Mouse (Mus musculus): ENCODE measurements at regions not wholly inside any gene's neighbourhood (a gene's known extent, or its start where the extent isn't known, plus 50 kb on each side); places are given as distances from the start of the nearest gene placed in this dataset.

DNA sequence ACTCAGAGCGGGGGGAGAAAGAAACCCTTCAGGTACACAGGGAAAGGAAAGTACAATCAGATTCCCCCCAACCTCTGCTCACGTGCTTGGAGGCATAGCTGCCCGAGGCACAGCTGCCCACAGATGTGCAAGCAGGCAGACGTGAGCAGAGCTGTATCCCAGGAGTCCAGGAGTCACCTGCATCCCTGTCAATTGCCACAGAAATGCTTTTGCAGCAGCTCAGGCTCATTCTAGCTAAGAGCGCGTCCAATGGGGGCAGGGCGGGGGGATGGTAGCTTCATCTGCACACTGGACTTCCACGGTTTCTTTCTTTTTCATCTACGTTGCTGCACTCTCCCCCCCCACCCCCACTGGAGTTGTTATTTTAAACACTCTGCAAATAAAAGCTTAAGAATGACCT is 66.0 kb upstream of the Fat4 start:
- no peak for DNase-seq (ENCODE audit: low read depth, low spot score)
- ATAC-seq = no peak
- TF ChIP-seq CTCF (IDR thresholded peaks at IDR 0.05) = no peak
- ChIA-PET CTCF (interaction anchor here (1.3 to 1.9 kb wide), 2 partner anchors 12 to 16 kb away, joined by 3 to 6 read pairs; no protein-coding TSS in a partner anchor), POLR2A (interaction anchor here (1.0 kb wide), 1 partner anchor 8 kb away, joined by 3 read pairs; no protein-coding TSS in a partner anchor)
- in situ Hi-C loops (cut with MboI; ENCODE audit: low pct_unique_long_range_greater_than_20kb) = no loop called here
- peaks cover 3% of the 10 kb centered on the region for H3K27me3 ChIP-seq

DNA sequence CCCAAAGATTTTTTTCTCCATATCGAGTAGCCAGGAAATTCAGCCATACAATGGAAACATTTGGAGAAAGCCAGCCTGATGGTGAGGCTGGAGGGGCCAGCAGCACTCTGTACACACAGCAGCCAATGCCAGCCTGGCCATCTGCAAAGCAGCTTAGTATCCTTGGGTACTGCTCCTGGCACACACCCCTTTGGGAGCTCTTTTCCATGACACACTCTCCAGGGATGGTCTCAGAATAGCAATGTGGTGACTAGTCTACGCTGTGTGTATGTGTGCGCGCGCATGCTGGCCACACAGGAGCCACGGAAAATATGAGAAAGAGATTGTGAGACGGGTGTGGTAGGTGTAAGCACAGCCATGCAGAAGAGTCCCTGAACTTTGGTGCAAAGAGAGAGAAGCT is 66.4 kb upstream of the Fat4 start:
- DNase-seq (ENCODE audit: low read depth, low spot score) (no peak), ATAC-seq (no peak)
- ChIA-PET POLR2A (interaction anchor here (1.0 kb wide), 1 partner anchor 9 kb away, joined by 3 read pairs; no protein-coding TSS in a partner anchor), CTCF (interaction anchor here (1.3 to 1.9 kb wide), 2 partner anchors 11 to 15 kb away, joined by 3 to 6 read pairs; no protein-coding TSS in a partner anchor)
- H3K27me3 ChIP-seq = peaks cover 3% of the 10 kb centered on the region
- no peak for TF ChIP-seq CTCF (IDR thresholded peaks at IDR 0.05)
- in situ Hi-C loops (cut with MboI; ENCODE audit: low pct_unique_long_range_greater_than_20kb) = no loop called here

DNA sequence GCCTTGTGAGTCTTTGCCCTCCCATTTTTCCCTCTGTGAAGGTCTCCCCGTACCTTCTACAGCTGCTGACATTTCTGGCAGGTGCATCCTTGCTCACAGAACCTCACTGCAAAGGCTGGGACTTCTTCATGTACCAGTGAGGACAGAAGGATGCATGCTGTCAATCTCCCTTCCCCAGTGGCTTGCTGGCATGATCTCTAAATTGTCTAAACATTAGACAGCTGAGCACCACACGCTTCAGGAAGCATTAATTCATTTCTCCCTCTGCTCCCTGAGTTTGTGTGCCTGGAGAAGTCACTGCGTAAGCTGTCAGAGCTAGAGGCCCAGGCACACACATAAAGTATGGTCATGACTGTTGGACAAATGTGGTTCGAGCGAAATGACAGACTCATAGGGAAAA is 69.1 kb upstream of the Fat4 start:
- in situ Hi-C loops (cut with MboI; ENCODE audit: low pct_unique_long_range_greater_than_20kb) = no loop called here
- CTCF ChIA-PET = interaction anchor here (0.9 kb wide), 1 partner anchor 34 kb away, joined by 3 read pairs; no protein-coding TSS in a partner anchor

DNA sequence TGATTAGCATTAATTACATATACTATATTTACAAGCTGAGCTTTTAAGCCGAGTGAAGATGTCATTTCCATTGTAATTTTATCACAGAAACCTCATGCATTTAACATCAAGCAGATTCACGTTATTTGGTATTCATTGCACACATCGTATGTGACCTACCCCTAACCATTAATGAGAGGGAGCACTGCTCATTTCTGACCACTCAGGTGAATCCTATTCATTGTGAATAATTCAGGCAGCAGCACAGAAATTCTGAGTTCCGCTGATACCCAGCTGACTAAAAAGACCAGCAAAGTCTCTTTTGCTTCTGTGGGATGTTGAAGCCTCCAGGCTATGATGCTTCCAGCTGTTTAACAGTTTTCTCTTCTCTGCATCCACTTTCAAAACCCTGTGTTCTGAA is 74.3 kb upstream of the Fat4 start:
- POLR2A ChIA-PET = interaction anchor here (1.2 kb wide), 1 partner anchor 28 kb away, joined by 6 read pairs; no protein-coding TSS in a partner anchor

More for the DNA sequence above, 69.1 kb upstream of the Fat4 start:
- ATAC-seq = no peak
- H3K27me3 ChIP-seq = peaks cover 3% of the 10 kb centered on the region
- DNase-seq (ENCODE audit: low read depth, low spot score) = no peak
- TF ChIP-seq CTCF (IDR thresholded peaks at IDR 0.05) = no peak
- POLR2A ChIA-PET = no interaction called here

DNA sequence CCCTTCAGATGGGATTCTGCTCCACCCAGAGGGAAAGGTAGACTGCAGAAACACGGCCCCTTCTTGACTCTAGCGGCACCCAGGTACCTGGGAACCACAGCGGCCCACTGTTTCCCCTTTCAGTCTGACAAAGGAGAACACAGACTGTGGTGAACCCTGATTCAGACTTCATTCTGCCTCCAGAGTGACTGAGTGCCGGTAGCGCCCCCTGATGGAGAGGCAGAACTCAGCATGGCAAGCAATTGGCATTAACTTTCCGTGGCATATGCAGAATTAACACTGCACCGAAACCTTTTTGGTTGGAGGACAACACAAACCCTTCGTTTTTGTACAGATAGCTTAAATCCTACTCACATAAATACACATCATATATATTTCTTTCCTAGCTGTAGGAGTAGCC is 75.1 kb upstream of the Fat4 start:
- POLR2A ChIA-PET = interaction anchor here (1.2 kb wide), 1 partner anchor 27 kb away, joined by 6 read pairs; no protein-coding TSS in a partner anchor
- no peak for DNase-seq (ENCODE audit: low read depth, low spot score)
- no peak for TF ChIP-seq CTCF (IDR thresholded peaks at IDR 0.05)
- in situ Hi-C loops (cut with MboI; ENCODE audit: low pct_unique_long_range_greater_than_20kb) = no loop called here
- no peak for ATAC-seq
- CTCF ChIA-PET = interaction anchor here (1.0 to 2.2 kb wide), 4 partner anchors 11 to 37 kb away, joined by 3 to 7 read pairs (median 3); no protein-coding TSS in a partner anchor
- peaks cover 3% of the 10 kb centered on the region for H3K27me3 ChIP-seq

More for the DNA sequence above, 74.3 kb upstream of the Fat4 start:
- ATAC-seq (no peak), DNase-seq (ENCODE audit: low read depth, low spot score) (no peak)
- no peak for TF ChIP-seq CTCF (IDR thresholded peaks at IDR 0.05)
- in situ Hi-C loops (cut with MboI; ENCODE audit: low pct_unique_long_range_greater_than_20kb) = no loop called here
- CTCF ChIA-PET = interaction anchor here (1.0 to 2.2 kb wide), 3 partner anchors 16 to 91 kb away, joined by 3 to 7 read pairs (median 3); no protein-coding TSS in a partner anchor
- H3K27me3 ChIP-seq = peaks cover 3% of the 10 kb centered on the region

DNA sequence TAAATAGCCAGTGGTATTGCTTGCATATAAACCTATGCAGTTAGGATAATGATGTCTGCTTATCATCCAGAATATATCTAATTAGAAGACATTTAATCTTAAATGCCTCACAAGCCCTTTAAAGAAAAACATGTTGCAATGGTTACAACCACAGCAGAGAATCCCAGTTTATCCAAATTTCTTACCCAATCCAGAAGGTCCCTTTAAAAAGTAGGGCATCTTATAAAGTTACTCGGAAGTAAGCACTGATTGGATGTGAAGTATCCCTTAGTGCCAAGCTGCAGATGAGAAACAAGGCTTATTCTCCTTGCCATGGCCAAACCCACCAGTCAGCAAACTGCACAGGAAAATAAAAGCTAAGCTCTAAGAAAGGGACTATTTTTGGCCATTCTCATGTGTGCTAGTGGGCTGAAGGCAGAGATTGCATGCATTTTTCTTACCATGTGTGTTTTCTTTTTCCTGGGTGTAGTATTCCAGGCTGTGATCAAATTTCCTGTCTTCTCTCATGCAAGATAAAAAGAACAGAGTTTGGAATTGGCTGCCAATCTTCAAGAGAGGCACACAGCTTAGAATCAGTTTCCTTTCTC is 80.2 kb upstream of the Fat4 start:
- POLR2A ChIA-PET = no interaction called here
- in situ Hi-C loops (cut with MboI; ENCODE audit: low pct_unique_long_range_greater_than_20kb) = no loop called here
- H3K27me3 ChIP-seq = peaks cover 20% of the 10 kb centered on the region
- no peak for TF ChIP-seq CTCF (IDR thresholded peaks at IDR 0.05)
- DNase-seq (ENCODE audit: low read depth, low spot score) (no peak), ATAC-seq (no peak)
- CTCF ChIA-PET = interaction anchor here (2.4 kb wide), 1 partner anchor 10 kb away, joined by 9 read pairs; no protein-coding TSS in a partner anchor

DNA sequence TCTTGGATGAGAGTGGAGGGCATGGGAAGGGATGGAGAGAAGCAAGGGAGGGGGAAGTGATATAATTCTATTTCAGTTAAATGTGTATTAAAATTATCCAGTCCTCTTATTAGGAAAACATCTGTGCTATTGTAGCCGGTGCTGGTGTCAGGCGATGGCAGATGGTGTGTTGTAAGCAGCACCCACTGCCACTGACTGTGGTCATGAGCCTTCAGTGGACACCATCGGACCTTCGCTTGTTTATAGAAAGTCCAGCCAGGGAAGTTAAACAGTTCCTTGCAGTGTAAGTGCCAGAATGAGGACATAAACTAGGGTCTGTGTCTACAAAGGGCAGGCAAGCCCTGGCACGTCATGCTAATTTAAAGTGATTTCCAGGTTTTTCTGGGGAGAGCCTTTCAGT is 80.7 kb upstream of the Fat4 start:
- ATAC-seq = no peak
- no peak for DNase-seq (ENCODE audit: low read depth, low spot score)
- TF ChIP-seq CTCF (IDR thresholded peaks at IDR 0.05) = no peak
- peaks cover 20% of the 10 kb centered on the region for H3K27me3 ChIP-seq
- POLR2A ChIA-PET = interaction anchor here (0.6 to 0.7 kb wide), 2 partner anchors 86 to 448 kb away, joined by 3 to 5 read pairs; no protein-coding TSS in a partner anchor
- CTCF ChIA-PET = interaction anchor here (1.6 to 2.4 kb wide), 2 partner anchors 10 to 15 kb away, joined by 3 to 9 read pairs; no protein-coding TSS in a partner anchor
- in situ Hi-C loops (cut with MboI; ENCODE audit: low pct_unique_long_range_greater_than_20kb) = no loop called here

DNA sequence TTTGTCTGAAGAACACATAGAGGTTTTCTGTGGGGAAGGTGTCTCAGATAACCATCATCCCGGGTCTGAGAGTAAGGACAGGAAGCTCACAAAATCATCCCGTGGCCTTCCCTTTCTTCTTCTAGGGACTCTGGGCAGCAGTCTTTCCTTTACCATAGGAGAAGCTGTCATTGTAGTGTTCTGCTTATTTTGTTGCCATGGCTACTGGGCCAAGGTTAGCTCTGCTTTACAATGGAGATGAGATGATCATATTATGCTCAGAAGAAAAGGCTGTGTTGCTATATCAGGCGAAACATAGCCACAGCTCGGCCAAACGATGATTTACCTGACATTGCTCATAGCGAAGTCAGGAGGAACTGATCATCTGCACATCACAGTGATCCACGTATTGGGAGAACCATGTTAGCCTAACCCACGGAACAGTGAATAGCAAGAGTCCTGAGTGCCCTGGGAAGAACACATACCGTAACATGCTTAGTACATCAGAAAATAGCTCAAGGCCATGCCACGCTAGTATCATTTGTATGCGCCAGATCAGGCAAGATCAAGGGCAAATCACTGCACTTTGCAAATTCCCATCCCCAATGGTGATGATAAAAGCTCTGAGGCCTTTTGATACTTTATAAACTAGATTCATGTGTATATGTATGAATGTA is 91.0 kb upstream of the Fat4 start:
- in situ Hi-C loops (cut with MboI; ENCODE audit: low pct_unique_long_range_greater_than_20kb) = no loop called here

DNA sequence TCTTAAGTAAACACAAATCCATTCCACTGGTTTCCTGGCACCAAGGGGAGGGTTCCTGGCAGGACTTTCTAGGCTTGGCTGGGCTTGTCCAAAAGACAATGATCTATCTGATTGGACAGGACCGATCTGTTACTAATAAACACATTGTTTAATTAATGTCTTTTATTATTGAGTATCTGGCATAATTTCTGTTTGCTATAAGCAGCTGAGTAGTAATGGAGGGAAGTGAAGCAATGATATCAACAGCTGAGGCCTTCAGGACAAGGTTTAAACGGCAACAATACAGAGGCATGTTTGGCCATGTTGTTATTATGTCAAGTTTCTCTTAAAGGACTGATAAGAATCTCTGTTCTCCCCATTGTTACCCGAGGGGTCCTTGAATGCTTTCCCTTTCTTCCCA is 93.5 kb upstream of the Fat4 start:
- DNase-seq (ENCODE audit: low read depth, low spot score) (no peak), ATAC-seq (no peak)
- H3K27me3 ChIP-seq = peaks cover 14% of the 10 kb centered on the region
- TF ChIP-seq CTCF (IDR thresholded peaks at IDR 0.05) = no peak
- ChIA-PET CTCF (no interaction called here), POLR2A (no interaction called here)
- in situ Hi-C loops (cut with MboI; ENCODE audit: low pct_unique_long_range_greater_than_20kb) = no loop called here

More for the DNA sequence above, 91.0 kb upstream of the Fat4 start:
- POLR2A ChIA-PET = interaction anchor here (0.6 kb wide), 1 partner anchor 8 kb away, joined by 3 read pairs; no protein-coding TSS in a partner anchor
- CTCF ChIA-PET = interaction anchor here (0.9 to 2.3 kb wide), 3 partner anchors 10 to 16 kb away, joined by 3 to 9 read pairs (median 4); no protein-coding TSS in a partner anchor
- ATAC-seq (no peak), DNase-seq (ENCODE audit: low read depth, low spot score) (no peak)
- peaks cover 7% of the 10 kb centered on the region for H3K27me3 ChIP-seq
- no peak for TF ChIP-seq CTCF (IDR thresholded peaks at IDR 0.05)

DNA sequence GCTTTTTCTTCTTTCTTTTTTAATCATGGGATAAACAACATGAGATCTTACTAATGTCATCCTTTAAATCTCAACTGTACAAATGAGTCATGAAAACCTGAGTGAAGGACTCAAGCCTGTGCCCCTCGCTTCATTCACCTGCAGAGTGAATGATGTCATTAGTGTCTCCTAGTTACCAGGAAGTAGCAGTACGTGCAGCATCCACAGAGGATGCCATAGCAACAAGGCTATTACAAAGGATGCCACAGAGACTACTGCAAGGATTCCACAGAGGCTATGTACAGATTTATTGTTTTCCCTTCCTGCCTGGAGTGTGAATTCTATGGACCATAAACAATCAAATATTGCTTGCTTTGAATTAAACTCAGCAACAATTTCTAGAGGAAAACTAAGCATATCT is 98.0 kb upstream of the Fat4 start:
- POLR2A ChIA-PET = no interaction called here
- TF ChIP-seq CTCF (IDR thresholded peaks at IDR 0.05) = no peak
- CTCF ChIA-PET = no interaction called here
- ATAC-seq (no peak), DNase-seq (ENCODE audit: low read depth, low spot score) (no peak)
- peaks cover 14% of the 10 kb centered on the region for H3K27me3 ChIP-seq
- in situ Hi-C loops (cut with MboI; ENCODE audit: low pct_unique_long_range_greater_than_20kb) = no loop called here
